Mouse (Mus musculus): Measurements from ENCODE around the gene Tex9. TPM values are rescaled to one million over a fixed set of nuclear protein-coding genes. Genes with fewer than 3 reads are reported as not detected.
"Not testable (repeated sequence)": the region's sequence is repeated elsewhere in the genome, so short reads cannot be mapped to it uniquely, and the experiment has no call there.

Gene Tex9
- polyA plus RNA-seq, 1 experiment from 2014 or later = 44.5 TPM

- no peak overlapping the region for H3K27ac ChIP-seq
- H3K36me3 ChIP-seq = peaks cover 51% of the 10 kb centered on the region
- no peaks in the 10 kb centered on the region for H3K27me3 ChIP-seq
- no peak for ATAC-seq (ENCODE audit: insufficient number of reproducible peaks, insufficient read depth, low FRiP score, low TSS enrichment, low read depth)
- H3K4me2 ChIP-seq = no peak overlapping the region
- no peaks in the 10 kb centered on the region for H3K4me1 ChIP-seq
- H3K9me3 ChIP-seq = no peaks in the 10 kb centered on the region
- 75% methylated on average over 9 of the region's 9 CpGs for WGBS
- no peak overlapping the region for H3K9ac ChIP-seq
- no peak overlapping the region for H3K4me3 ChIP-seq
These were observed 16.5 kb downstream of the Tex9 start for GRCm38 (mm10) chr9:72475511-72475910.

DNA sequence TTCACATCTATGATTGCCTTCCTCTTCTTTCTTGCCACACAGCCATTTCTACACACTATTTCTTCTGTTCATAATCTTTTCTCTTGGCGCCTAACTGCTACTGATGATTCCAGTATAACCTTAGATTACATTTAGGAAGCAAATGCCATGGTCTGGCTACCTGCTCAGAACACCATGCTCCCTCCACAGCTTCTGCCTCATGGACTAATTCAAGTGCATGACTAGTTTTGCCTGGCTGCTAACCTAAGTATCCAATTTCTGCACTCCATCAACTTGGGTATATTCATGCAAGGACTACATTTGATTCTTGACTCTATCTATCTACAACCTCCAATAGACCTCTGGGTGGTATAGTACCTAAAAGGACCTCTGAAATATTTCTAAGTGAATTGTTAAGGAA lies 22.2 kb downstream of the Tex9 start:
- H3K9ac ChIP-seq = no peak overlapping the region
- no peaks in the 10 kb centered on the region for H3K4me1 ChIP-seq
- 98% methylated on average over 1 of the region's 1 CpGs for WGBS
- H3K9me3 ChIP-seq = no peaks in the 10 kb centered on the region
- no peak overlapping the region for H3K27ac ChIP-seq
- no peaks in the 10 kb centered on the region for H3K27me3 ChIP-seq
- H3K4me3 ChIP-seq = no peak overlapping the region
- ATAC-seq (ENCODE audit: insufficient number of reproducible peaks, insufficient read depth, low FRiP score, low TSS enrichment, low read depth) = no peak
- peaks cover 53% of the 10 kb centered on the region for H3K36me3 ChIP-seq
- no peak overlapping the region for H3K4me2 ChIP-seq

DNA sequence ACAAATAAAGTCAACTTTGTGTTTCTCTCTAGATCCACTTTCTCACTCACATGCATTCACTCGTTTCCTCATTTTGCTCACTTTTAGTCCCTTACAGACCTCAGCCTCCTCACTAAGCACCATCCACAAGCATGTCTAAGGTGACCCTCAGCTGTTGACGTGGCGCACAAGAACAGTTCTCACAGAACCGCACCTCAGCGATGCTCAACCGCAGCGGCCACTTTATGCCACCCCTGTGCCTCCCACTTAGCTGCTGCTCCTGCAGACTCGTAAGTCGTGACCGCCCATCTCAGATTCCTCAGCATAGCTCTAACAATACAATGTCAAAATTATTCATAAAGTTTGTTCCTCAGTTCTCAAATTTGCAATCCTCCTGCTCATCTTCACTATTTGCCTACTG lies 23.4 kb downstream of the Tex9 start:
- H3K27me3 ChIP-seq = no peaks in the 10 kb centered on the region
- no peaks in the 10 kb centered on the region for H3K4me1 ChIP-seq
- no peak for ATAC-seq (ENCODE audit: insufficient number of reproducible peaks, insufficient read depth, low FRiP score, low TSS enrichment, low read depth)
- H3K27ac ChIP-seq = no peak overlapping the region
- H3K36me3 ChIP-seq = peaks cover 54% of the 10 kb centered on the region
- no peak overlapping the region for H3K9ac ChIP-seq
- no peak overlapping the region for H3K4me3 ChIP-seq
- no peaks in the 10 kb centered on the region for H3K9me3 ChIP-seq
- H3K4me2 ChIP-seq = no peak overlapping the region
- 91% methylated on average over 10 of the region's 10 CpGs for WGBS

DNA sequence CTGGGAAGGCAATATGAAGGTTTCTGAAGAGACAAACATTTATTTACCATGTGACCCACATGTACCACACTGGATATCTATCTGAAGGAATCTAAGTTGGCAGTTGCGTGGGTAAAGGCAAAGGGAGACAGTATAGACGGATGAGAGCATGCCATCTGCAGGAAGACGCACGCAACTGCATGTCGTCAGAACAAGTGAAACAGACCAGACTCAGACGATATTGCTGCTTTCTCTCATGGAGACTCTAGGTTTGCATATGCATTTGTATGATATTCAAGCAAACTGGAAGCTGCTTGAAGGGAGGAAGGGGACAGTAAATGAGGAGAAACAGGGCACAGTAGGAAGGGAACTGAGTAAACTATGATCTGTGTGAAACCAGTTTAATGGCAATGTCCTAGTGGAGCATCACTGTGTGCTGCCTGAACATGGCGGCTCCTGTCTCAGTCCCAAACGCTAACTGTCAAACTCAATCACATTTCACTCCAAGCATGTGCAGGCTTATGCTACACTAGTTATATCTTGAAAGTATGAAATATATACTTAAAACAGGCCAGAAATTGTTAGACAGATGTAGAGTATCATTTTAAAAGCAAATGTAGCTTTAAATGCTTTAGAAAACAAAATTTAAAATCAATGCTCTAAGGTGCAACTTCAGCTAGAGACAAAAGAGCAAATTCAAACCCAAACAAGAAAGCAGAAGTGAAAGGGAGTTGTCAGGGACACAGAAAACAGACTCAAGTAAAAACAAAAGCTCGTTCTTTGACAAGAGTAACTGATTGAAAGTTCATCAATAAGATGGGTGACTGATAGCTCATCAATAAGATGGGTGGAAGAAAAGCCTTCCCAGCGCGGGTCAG lies 24.2 kb downstream of the Tex9 start:
- Histone ChIP-seq H3K27ac (no peak overlapping the region), H3K4me1 (no peaks in the 10 kb centered on the region), H3K36me3 (peaks cover 46% of the 10 kb centered on the region), H3K4me2 (no peak overlapping the region), H3K9ac (no peak overlapping the region), H3K4me3 (no peak overlapping the region), H3K27me3 (no peaks in the 10 kb centered on the region), H3K9me3 (no peaks in the 10 kb centered on the region)
- no peak for ATAC-seq (ENCODE audit: insufficient number of reproducible peaks, insufficient read depth, low FRiP score, low TSS enrichment, low read depth)
- WGBS = 65% methylated on average over 11 of the region's 11 CpGs

- no peak for ATAC-seq (ENCODE audit: insufficient number of reproducible peaks, insufficient read depth, low FRiP score, low TSS enrichment, low read depth)
- Histone ChIP-seq H3K27ac (no peak overlapping the region), H3K4me2 (no peak overlapping the region), H3K9ac (no peak overlapping the region), H3K27me3 (no peaks in the 10 kb centered on the region), H3K4me1 (no peaks in the 10 kb centered on the region), H3K4me3 (no peak overlapping the region), H3K9me3 (no peaks in the 10 kb centered on the region), H3K36me3 (peaks cover 43% of the 10 kb centered on the region)
- 87% methylated on average over 4 of the region's 4 CpGs for WGBS
These were observed 26.2 kb downstream of the Tex9 start for GRCm38 (mm10) chr9:72465754-72466181.

GRCm38 (mm10) chr9:72464806-72465205 lies 27.2 kb downstream of the Tex9 start:
- 92% methylated on average over 1 of the region's 1 CpGs for WGBS
- H3K4me2 ChIP-seq = no peak overlapping the region
- H3K27ac ChIP-seq = no peak overlapping the region
- no peak overlapping the region for H3K4me3 ChIP-seq
- ATAC-seq (ENCODE audit: insufficient number of reproducible peaks, insufficient read depth, low FRiP score, low TSS enrichment, low read depth) = no peak
- H3K4me1 ChIP-seq = no peaks in the 10 kb centered on the region
- H3K9me3 ChIP-seq = no peaks in the 10 kb centered on the region
- no peak overlapping the region for H3K9ac ChIP-seq
- H3K27me3 ChIP-seq = no peaks in the 10 kb centered on the region
- H3K36me3 ChIP-seq = peaks cover 46% of the 10 kb centered on the region

DNA sequence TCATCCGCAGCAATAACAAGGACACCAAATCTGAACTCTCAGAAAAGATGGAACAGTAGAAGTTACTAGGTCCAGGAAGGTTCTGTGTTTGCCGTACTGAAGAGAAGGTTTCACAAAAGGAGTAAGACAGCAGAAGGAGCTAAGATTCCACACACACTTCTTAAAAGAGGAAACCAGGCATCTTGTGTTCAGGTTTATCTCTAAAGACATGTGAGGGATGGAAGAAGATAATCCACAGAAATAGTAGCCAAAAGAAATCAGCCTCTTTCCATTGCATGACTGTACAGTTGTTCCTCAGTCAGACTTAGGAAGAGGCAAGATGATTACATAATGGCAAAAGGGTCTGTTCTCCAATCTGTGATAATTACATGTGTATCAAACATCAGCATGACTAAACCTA lies 29.6 kb downstream of the Tex9 start:
- H3K9me3 ChIP-seq = no peaks in the 10 kb centered on the region
- H3K9ac ChIP-seq = no peak overlapping the region
- H3K4me1 ChIP-seq = no peaks in the 10 kb centered on the region
- no peak overlapping the region for H3K4me2 ChIP-seq
- no peaks in the 10 kb centered on the region for H3K27me3 ChIP-seq
- no peak for ATAC-seq (ENCODE audit: insufficient number of reproducible peaks, insufficient read depth, low FRiP score, low TSS enrichment, low read depth)
- no peak overlapping the region for H3K27ac ChIP-seq
- WGBS = 98% methylated on average over 2 of the region's 2 CpGs
- H3K4me3 ChIP-seq = no peak overlapping the region
- peaks cover 45% of the 10 kb centered on the region for H3K36me3 ChIP-seq

DNA sequence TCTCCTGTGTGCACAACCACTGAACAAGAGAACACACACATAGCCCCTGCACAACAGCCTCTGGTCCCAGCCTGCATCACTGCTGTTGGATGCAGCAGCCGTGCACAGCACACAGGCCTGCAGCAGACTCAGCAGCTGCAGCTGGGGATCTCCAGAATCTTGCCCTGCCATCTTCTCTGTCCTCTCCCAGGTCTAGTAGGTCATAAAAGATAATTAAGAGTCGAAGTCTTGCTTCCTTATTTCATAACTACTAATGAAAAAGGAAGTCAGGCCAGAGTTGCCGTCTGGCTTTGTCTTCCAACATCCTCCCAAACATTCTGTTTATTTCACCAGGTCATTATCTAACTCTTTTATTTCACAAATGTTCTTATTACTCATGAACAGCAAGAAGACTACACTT lies 31.2 kb downstream of the Tex9 start:
- ATAC-seq (ENCODE audit: insufficient number of reproducible peaks, insufficient read depth, low FRiP score, low TSS enrichment, low read depth) = no peak
- no peak overlapping the region for H3K4me2 ChIP-seq
- no peak overlapping the region for H3K27ac ChIP-seq
- no peak overlapping the region for H3K4me3 ChIP-seq
- no peaks in the 10 kb centered on the region for H3K9me3 ChIP-seq
- H3K27me3 ChIP-seq = no peaks in the 10 kb centered on the region
- 90% methylated on average over 3 of the region's 3 CpGs for WGBS
- no peak overlapping the region for H3K9ac ChIP-seq
- H3K36me3 ChIP-seq = peaks cover 45% of the 10 kb centered on the region
- no peaks in the 10 kb centered on the region for H3K4me1 ChIP-seq

GRCm38 (mm10) chr9:72459703-72460102 lies 32.3 kb downstream of the Tex9 start:
- H3K27ac ChIP-seq = no peak overlapping the region
- no peaks in the 10 kb centered on the region for H3K27me3 ChIP-seq
- peaks cover 52% of the 10 kb centered on the region for H3K36me3 ChIP-seq
- H3K9ac ChIP-seq = no peak overlapping the region
- no peak overlapping the region for H3K4me2 ChIP-seq
- no peak overlapping the region for H3K4me3 ChIP-seq
- no peak for ATAC-seq (ENCODE audit: insufficient number of reproducible peaks, insufficient read depth, low FRiP score, low TSS enrichment, low read depth)
- 76% methylated on average over 3 of the region's 3 CpGs for WGBS
- no peaks in the 10 kb centered on the region for H3K4me1 ChIP-seq
- H3K9me3 ChIP-seq = no peaks in the 10 kb centered on the region

DNA sequence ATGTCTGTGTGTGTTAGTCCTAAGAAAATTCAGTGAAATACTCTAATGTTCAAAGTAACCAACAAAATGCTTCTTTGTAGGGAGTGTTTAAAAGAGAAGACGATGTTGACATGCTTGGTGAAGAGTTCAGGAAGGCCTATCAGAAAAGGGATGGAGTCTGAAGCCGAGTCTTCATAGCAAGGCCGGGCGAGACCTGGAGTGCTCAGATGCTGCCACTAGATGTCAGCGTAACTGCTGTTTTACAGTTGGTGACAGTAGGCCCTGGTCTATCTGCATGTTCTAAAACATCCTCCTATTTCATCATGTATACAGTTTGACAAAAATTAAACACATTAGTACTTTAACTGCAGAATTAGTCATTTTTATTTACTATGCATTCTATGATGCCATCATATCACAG lies 33.8 kb downstream of the Tex9 start:
- Histone ChIP-seq H3K27ac (no peak overlapping the region), H3K4me1 (no peaks in the 10 kb centered on the region), H3K9me3 (no peaks in the 10 kb centered on the region), H3K36me3 (peaks cover 58% of the 10 kb centered on the region), H3K27me3 (no peaks in the 10 kb centered on the region), H3K4me2 (no peak overlapping the region), H3K4me3 (no peak overlapping the region), H3K9ac (no peak overlapping the region)
- ATAC-seq (ENCODE audit: insufficient number of reproducible peaks, insufficient read depth, low FRiP score, low TSS enrichment, low read depth) = no peak
- WGBS = 14% methylated on average over 5 of the region's 5 CpGs

GRCm38 (mm10) chr9:72456374-72456773 lies 35.6 kb downstream of the Tex9 start:
- no peaks in the 10 kb centered on the region for H3K9me3 ChIP-seq
- peaks cover 67% of the 10 kb centered on the region for H3K36me3 ChIP-seq
- H3K4me1 ChIP-seq = no peaks in the 10 kb centered on the region
- no peak overlapping the region for H3K4me2 ChIP-seq
- no peak overlapping the region for H3K9ac ChIP-seq
- WGBS = 50% methylated on average over 1 of the region's 1 CpGs
- H3K4me3 ChIP-seq = no peak overlapping the region
- no peak overlapping the region for H3K27ac ChIP-seq
- H3K27me3 ChIP-seq = no peaks in the 10 kb centered on the region
- no peak for ATAC-seq (ENCODE audit: insufficient number of reproducible peaks, insufficient read depth, low FRiP score, low TSS enrichment, low read depth)

GRCm38 (mm10) chr9:72454281-72454680 lies 37.7 kb downstream of the Tex9 start:
- not testable (repeated sequence) for H3K27ac ChIP-seq; H3K9ac ChIP-seq; H3K4me3 ChIP-seq; ATAC-seq (ENCODE audit: insufficient number of reproducible peaks, insufficient read depth, low FRiP score, low TSS enrichment, low read depth); H3K9me3 ChIP-seq; H3K27me3 ChIP-seq; H3K4me1 ChIP-seq; H3K4me2 ChIP-seq
- H3K36me3 ChIP-seq = peaks cover 52% of the 10 kb centered on the region
